Mouse (Mus musculus): ENCODE results near the gene Asns.

Gene Asns

GRCm38 (mm10) chr6:7692884-7693585 is at the start of gene Asns:
TSS of gene Asns (minus strand) at chr6:7693254.
- DNase-seq: peak; percentile 73

- DNase-seq: no peak
Measured at GRCm38 (mm10) chr6:7741721-7742120, 48.7 kb upstream of the Asns start.

DNA sequence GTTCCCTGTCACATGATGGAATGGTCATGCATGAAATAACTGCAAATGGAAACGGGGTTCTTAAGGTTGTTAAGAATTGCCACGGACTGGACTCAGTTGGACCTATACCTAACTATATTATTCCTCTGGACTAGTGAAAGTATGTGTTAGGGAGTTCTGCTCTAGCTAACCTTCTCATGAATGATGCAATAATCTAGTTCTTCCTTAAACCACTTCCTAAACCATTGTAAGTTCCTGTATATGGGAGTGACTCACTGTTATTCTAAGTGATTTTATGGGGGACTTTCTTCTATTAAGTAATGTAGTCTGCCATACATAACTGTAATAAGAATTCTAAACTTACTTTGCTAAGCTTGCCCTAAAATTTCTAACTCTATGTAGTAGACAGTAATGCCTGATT is 44.8 kb upstream of the Asns start:
- DNase-seq: no peak

GRCm38 (mm10) chr6:7732754-7733708 is 40.0 kb upstream of the Asns start:
- peak; percentile 82 for DNase-seq

GRCm38 (mm10) chr6:7732097-7732496 is 39.0 kb upstream of the Asns start:
- no peak for DNase-seq

DNA sequence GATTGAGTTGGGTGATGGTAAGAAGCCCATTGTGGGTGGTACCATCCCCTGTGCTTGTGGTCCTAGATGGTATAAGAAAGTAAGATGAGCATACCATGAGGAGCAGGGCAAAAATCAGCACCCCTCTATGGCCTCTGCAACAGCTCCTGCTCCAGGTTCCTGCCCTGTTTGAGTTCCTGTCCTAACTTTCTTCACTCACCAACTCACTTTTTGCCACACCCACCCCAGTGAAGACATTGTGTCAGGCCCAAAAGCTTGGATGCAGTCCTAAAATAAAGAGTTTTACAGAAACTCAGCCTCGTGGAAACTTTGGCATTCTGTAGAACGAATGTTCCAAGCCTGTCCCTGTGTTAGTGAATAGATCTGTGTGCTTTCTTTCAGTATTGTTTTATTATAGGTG is 36.1 kb upstream of the Asns start:
- no peak for DNase-seq

- no peak for DNase-seq
Measured at GRCm38 (mm10) chr6:7728241-7728640, 35.2 kb upstream of the Asns start.

DNA sequence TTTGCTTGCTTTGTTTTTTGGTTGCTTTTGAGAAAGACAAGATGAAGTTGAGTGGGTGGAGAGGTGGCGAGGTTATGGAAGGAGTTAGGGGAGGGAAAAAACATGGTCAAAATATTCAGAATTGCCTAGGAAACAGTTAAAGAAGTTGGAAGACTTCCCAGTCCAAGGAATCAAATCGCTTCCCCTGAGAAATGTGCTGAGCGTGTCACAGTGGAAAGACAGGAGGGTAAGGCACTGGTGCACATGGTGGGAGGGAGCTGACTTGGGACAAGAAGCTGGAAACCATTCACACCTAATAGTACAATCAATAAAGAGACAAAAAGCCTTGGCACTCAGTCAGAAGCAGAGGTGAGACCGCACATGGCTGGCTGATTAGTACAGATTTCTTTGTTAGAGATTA is 23.2 kb upstream of the Asns start:
- DNase-seq: no peak

- no peak for DNase-seq
Measured at GRCm38 (mm10) chr6:7714230-7714629, 21.2 kb upstream of the Asns start.

DNA sequence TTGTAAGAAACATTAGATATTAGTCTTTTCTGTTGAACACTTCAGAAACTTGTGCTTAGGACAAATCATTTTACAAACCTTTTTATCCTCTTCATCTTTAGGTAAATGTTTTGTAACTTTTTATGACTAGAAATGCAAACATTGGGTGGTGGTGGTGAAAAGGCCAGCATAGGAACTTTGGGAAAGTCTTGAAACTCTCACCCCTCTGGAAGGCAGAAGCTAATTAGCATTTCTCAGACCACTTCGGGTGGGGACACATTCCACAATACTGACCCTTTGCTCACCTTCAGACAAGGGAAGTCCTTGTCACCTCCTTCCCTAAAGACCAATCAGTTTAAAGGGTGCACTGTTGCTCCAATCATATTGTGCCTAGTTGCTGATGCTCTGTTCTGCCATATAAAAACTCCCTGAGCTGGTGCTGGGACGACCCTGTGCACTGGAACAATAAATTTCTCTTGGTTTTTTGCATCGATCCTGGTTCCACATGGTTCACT is 18.8 kb upstream of the Asns start:
- no peak for DNase-seq

DNA sequence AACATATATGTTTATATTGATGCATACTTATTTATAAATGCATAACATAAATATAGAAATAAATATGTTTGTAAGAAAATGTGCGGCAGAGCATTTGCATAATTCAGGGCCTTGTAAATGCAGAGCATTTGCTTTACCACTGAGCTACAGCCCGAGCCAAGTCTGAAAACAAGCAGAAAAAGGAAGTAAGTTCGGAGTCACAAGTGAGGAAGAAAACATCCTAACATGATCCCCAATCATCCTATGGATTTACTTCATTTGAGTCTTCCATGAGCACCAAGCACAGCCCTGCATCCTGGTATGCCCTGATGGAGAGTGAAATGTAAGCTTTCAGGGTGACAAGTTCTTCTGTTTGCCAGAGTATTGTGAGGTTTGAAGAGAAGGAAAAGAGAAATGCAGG is 15.2 kb upstream of the Asns start:
- no peak for DNase-seq

DNA sequence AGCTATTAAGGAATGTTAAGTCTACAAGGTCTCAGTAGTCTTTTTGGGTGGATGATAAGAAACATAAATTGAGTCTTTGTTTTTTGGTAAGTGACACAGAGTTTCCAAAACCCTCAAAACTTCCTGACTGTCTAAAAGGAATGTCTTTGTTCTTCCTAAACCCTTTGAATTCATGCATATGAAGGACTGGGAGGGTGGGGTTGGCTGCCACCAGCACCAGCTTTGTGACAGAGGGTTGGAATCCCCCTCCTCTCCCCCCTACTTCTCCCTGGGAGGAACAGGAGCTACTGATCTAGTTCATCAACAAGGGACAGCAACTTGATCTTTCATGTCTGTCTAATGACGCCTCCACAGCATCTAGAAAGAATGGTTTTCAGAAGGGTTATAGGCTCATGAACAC is 13.7 kb upstream of the Asns start:
- no peak for DNase-seq

DNA sequence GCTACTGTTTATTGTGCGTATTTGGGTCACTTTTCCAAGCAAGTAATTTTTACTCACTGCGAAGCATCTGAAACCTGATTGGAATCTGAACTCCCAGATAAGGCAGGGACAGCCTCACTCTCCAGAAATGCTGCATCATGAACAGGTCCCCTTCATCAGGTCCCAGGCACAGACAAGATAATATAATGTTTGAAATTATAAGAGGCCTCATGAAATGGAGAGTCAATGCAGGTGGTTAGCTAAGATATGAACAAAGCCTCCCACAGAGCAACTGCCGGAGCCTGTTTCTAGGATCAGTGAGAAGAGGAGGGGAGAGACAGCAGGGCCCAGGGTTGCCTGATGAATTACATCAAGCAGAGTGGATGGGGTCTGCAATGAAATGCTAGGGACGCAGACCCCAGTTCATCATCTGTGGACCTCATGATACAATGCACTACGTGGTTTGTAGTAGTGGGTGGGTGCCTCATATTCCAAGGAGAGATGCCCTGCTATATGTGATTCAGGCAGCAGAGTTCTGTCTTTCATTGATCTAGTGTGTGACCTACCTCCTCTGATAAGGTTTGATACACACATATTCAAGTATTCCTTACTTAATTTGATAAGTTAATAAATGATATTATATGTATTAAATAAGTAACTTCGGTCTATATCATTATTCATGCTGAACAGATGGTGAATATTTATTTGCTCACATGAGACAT is 5.1 kb upstream of the Asns start:
- no peak for DNase-seq

GRCm38 (mm10) chr6:7697077-7697643 is 4.1 kb upstream of the Asns start:
- DNase-seq: no peak

DNA sequence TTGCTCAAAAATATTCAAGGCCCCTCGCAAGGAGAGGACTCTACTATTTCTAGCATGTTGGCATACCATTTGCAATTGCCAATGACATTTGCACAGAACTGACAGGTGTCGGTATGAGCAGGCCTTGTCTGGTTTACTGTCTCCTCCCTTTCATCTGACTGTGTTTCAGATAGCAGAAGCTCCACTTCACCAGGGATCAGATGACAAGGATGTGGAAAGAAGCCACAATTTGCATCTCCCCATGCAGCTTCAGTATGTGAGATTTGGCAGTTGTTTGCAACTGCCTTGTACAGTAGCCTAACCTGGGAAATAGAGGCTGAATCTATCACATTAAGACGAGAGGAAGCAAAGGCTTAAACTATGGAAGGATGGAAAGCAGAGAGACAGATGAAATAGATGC is 3.6 kb upstream of the Asns start:
- no peak for DNase-seq

DNA sequence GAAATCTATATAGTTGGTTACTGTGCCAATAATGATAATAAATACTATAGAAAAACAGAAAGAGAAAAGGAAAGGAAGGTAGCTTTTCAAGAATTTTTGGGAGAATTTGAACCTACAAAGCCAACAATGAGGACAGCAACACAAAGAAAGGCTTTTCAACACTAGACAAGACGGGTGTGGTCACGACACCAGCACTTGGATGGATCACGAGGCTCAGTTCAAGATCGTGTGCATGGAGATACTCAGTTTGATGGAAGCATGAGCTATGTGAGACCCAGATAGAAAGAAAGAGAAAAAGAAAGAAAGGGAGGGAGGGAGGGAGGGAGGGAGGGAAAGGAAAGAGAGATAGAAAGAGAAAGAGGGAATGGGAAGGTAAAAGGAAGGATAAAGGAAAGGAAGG is 2.8 kb upstream of the Asns start:
- no peak for DNase-seq

DNA sequence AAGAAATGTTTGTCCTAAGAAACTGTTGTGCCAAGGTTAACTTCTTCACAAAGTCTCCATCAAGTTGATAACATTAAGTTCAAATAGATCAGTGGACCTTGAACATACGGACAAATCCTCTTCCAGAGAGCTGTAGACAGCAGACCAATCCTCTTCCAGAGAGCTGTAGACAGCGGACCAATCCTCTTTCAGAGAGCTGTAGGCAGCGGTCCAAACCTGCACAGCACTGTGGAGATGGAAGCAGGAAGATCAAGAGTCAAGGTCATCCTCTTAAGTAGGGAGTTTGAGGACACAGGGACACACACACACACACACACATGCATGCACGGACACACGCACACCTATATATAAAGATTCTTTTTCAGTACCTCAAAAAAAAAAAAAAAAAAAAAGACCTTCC is 612 bp upstream of the Asns start:
- no peak for DNase-seq

DNA sequence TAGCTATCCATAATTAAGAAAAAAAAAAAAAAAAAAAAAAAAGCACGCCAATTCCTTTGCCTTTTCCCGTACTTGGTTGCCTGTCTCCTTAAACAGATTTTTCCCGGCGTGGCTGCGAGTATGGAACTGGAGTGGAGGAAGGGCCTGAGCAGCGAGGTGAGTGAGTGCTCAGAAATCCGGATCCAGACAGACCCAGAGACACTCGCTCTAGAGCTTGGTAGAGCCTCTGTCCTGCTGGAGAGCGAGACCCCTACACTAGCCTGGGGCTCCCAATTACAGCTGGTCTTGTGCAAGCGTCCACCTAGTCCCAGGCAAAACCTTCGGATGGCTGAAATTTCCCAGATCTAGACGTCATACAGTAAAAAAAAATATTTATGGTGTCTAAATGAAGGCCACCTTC is 603 bp downstream of the Asns start:
- no peak for DNase-seq

GRCm38 (mm10) chr6:7692037-7692436 is 1.0 kb downstream of the Asns start:
- DNase-seq: no peak

GRCm38 (mm10) chr6:7690456-7690855 is 2.6 kb downstream of the Asns start:
- no peak for DNase-seq

DNA sequence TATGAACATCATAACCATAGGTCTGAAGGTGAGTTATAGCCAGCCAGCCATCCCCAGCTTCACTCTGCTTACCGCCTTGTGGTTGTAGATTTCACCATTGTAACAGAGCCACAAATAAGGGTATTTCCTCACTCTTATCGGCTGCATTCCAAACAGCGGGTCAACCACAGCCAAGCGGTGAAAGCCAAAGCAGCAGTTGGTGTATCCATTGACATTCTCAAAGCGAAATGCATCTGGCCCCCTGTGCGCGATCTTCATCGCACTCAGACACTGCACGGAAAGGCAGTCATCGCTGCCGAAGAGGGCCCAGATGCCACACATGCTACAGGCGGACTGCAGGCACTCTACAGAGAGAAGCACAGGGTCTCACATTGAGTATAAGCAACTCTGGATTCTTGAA is 3.9 kb downstream of the Asns start:
- no peak for DNase-seq

GRCm38 (mm10) chr6:7686047-7686446 is 7.0 kb downstream of the Asns start:
- no peak for DNase-seq
